Mouse (Mus musculus) natural killer cell, adult 2 months (primary cell): ENCODE results near the gene Kirrel3.

ENCODE experiments used
- DNase-seq, 2 experiments: peaks; one replicate each; pipeline ENCODE4 v3.0.0; 2022; ENCODE audit warnings: low spot score in 2 of 2

Kirrel3 gene

GRCm38 (mm10) chr9:34485759-34486431 is at the start of gene Kirrel3:
Gene Kirrel3, plus strand, starts transcription at chr9:34485894.
- DNase-seq, result no peak

GRCm38 (mm10) chr9:34440721-34441120 is 45.0 kb upstream of the Kirrel3 start:
- no peak for DNase-seq

GRCm38 (mm10) chr9:34443950-34444349 is 41.7 kb upstream of the Kirrel3 start:
- DNase-seq, result no peak

- no peak for DNase-seq
Observed at GRCm38 (mm10) chr9:34446497-34447350, 39.0 kb upstream of the Kirrel3 start.

- no peak for DNase-seq
Observed at GRCm38 (mm10) chr9:34447736-34448135, 38.0 kb upstream of the Kirrel3 start.

GRCm38 (mm10) chr9:34448467-34448866 is 37.2 kb upstream of the Kirrel3 start:
- DNase-seq, result no peak

GRCm38 (mm10) chr9:34458189-34458588 is 27.5 kb upstream of the Kirrel3 start:
- no peak for DNase-seq

GRCm38 (mm10) chr9:34459968-34460367 is 25.7 kb upstream of the Kirrel3 start:
- no peak for DNase-seq

GRCm38 (mm10) chr9:34463666-34464065 is 22.0 kb upstream of the Kirrel3 start:
- no peak for DNase-seq

- no peak for DNase-seq
Observed at GRCm38 (mm10) chr9:34466058-34466457, 19.6 kb upstream of the Kirrel3 start.

- DNase-seq, result no peak
Observed at GRCm38 (mm10) chr9:34469180-34469579, 16.5 kb upstream of the Kirrel3 start.

- no peak for DNase-seq
Observed at GRCm38 (mm10) chr9:34476206-34476605, 9.5 kb upstream of the Kirrel3 start.

- no peak for DNase-seq
Observed at GRCm38 (mm10) chr9:34478494-34478893, 7.2 kb upstream of the Kirrel3 start.

GRCm38 (mm10) chr9:34483236-34483635 is 2.5 kb upstream of the Kirrel3 start:
- no peak for DNase-seq

- no peak for DNase-seq
Observed at GRCm38 (mm10) chr9:34484665-34485064, 1.0 kb upstream of the Kirrel3 start.

GRCm38 (mm10) chr9:34488267-34488666 is 2.6 kb downstream of the Kirrel3 start:
- DNase-seq, result no peak

- DNase-seq, result no peak
Observed at GRCm38 (mm10) chr9:34488700-34489315, 3.1 kb downstream of the Kirrel3 start.

- no peak for DNase-seq
Observed at GRCm38 (mm10) chr9:34489316-34489710, 3.6 kb downstream of the Kirrel3 start.

- no peak for DNase-seq
Observed at GRCm38 (mm10) chr9:34489760-34490159, 4.1 kb downstream of the Kirrel3 start.

- no peak for DNase-seq
Observed at GRCm38 (mm10) chr9:34492121-34492520, 6.4 kb downstream of the Kirrel3 start.

- no peak for DNase-seq
Observed at GRCm38 (mm10) chr9:34493571-34493970, 7.9 kb downstream of the Kirrel3 start.

- no peak for DNase-seq
Observed at GRCm38 (mm10) chr9:34498126-34498525, 12.4 kb downstream of the Kirrel3 start.

GRCm38 (mm10) chr9:34498651-34499050 is 13.0 kb downstream of the Kirrel3 start:
- peak in 1 of 2 experiments; percentile 7 for DNase-seq
